Mouse (Mus musculus): ENCODE measurements around the gene Defb36.

Defb36 gene

GRCm38 (mm10) chr2:152604057-152604456 lies at the start of gene Defb36:
TSS of gene Defb36 (plus strand) at chr2:152604327.
- DNase-seq (ENCODE audit: low spot score in 2 of 2) = peak; percentile 18 to 19

- no peak for DNase-seq (ENCODE audit: low spot score in 2 of 2)
Observed at GRCm38 (mm10) chr2:152556655-152557054, 47.5 kb upstream of the Defb36 start.

GRCm38 (mm10) chr2:152569038-152569437 lies 35.1 kb upstream of the Defb36 start, which contains the start of gene Gm17416:
TSS of gene Gm17416 (plus strand) at chr2:152569338.
- no peak for DNase-seq (ENCODE audit: low spot score in 2 of 2)

GRCm38 (mm10) chr2:152569881-152570280 lies 34.2 kb upstream of the Defb36 start:
- no peak for DNase-seq (ENCODE audit: low spot score in 2 of 2)

- no peak for DNase-seq (ENCODE audit: low spot score in 2 of 2)
Observed at GRCm38 (mm10) chr2:152570313-152570712, 33.8 kb upstream of the Defb36 start.

GRCm38 (mm10) chr2:152572114-152572794 lies 31.9 kb upstream of the Defb36 start, which contains the start of gene Defb21:
TSS of gene Defb21 (plus strand) at chr2:152572744.
- no peak for DNase-seq (ENCODE audit: low spot score in 2 of 2)

- no peak for DNase-seq (ENCODE audit: low spot score in 2 of 2)
Observed at GRCm38 (mm10) chr2:152573484-152573883, 30.6 kb upstream of the Defb36 start.

- DNase-seq (ENCODE audit: low spot score in 2 of 2) = no peak
Observed at GRCm38 (mm10) chr2:152580107-152580506, 24.0 kb upstream of the Defb36 start, which contains the start of gene Defb19. TSS of gene Defb19 (minus strand) at chr2:152580312.

GRCm38 (mm10) chr2:152580612-152581011 lies 23.5 kb upstream of the Defb36 start:
- no peak for DNase-seq (ENCODE audit: low spot score in 2 of 2)

- DNase-seq (ENCODE audit: low spot score in 2 of 2) = peak in 1 of 2 experiments; percentile 13
Observed at GRCm38 (mm10) chr2:152586926-152587560, 17.1 kb upstream of the Defb36 start.

- DNase-seq (ENCODE audit: low spot score in 2 of 2) = no peak
Observed at GRCm38 (mm10) chr2:152588450-152588849, 15.7 kb upstream of the Defb36 start.

GRCm38 (mm10) chr2:152589021-152589420 lies 15.1 kb upstream of the Defb36 start:
- DNase-seq (ENCODE audit: low spot score in 2 of 2) = no peak

- DNase-seq (ENCODE audit: low spot score in 2 of 2) = no peak
Observed at GRCm38 (mm10) chr2:152599299-152599698, 4.8 kb upstream of the Defb36 start, which contains the start of gene Defb45. TSS of gene Defb45 (minus strand) at chr2:152599399.

GRCm38 (mm10) chr2:152600076-152600475 lies 4.1 kb upstream of the Defb36 start:
- DNase-seq (ENCODE audit: low spot score in 2 of 2) = no peak

GRCm38 (mm10) chr2:152601275-152601960 lies 2.7 kb upstream of the Defb36 start:
- no peak for DNase-seq (ENCODE audit: low spot score in 2 of 2)

- no peak for DNase-seq (ENCODE audit: low spot score in 2 of 2)
Observed at GRCm38 (mm10) chr2:152607746-152608145, 3.6 kb downstream of the Defb36 start.

- DNase-seq (ENCODE audit: low spot score in 2 of 2) = no peak
Observed at GRCm38 (mm10) chr2:152608719-152609118, 4.6 kb downstream of the Defb36 start.

- DNase-seq (ENCODE audit: low spot score in 2 of 2) = no peak
Observed at GRCm38 (mm10) chr2:152612193-152612592, 8.1 kb downstream of the Defb36 start.

- DNase-seq (ENCODE audit: low spot score in 2 of 2) = peak; percentile 30 to 71
Observed at GRCm38 (mm10) chr2:152615563-152615962, 11.4 kb downstream of the Defb36 start.

- DNase-seq (ENCODE audit: low spot score in 2 of 2) = no peak
Observed at GRCm38 (mm10) chr2:152616470-152616869, 12.3 kb downstream of the Defb36 start.

- no peak for DNase-seq (ENCODE audit: low spot score in 2 of 2)
Observed at GRCm38 (mm10) chr2:152617374-152617773, 13.2 kb downstream of the Defb36 start.

- DNase-seq (ENCODE audit: low spot score in 2 of 2) = peak; percentile 19 to 35
Observed at GRCm38 (mm10) chr2:152620367-152621134, 16.4 kb downstream of the Defb36 start.
